Mouse (Mus musculus) small intestine, adult 2 months (tissue): ENCODE measurements around the gene Wfdc13.

Source experiments
- CTCF ChIP-seq: fragments of 200-500 bp; IDR thresholded peaks from 2 replicates; pipeline ENCODE4 v1.5.1; 2012; ENCODE audit warnings: low read depth, mild to moderate bottlenecking, control low read depth, inconsistent platforms, low read length, moderate library complexity, mixed read lengths; ENCODE audit not compliant: insufficient replicate concordance, insufficient read length; ENCODE audit errors: extremely low read depth
- POLR2A ChIP-seq: fragments of 200-500 bp; IDR thresholded peaks from 2 replicates; pipeline ENCODE4 v1.6.1; 2012; ENCODE audit warnings: low read depth, mild to moderate bottlenecking, control low read depth, inconsistent platforms, low read length, moderate library complexity

GRCm38 (mm10) chr2:164733259-164733658, 48.4 kb downstream of the Wfdc13 start:
- TF ChIP-seq CTCF: no peak
- no peak for TF ChIP-seq POLR2A
